Mouse (Mus musculus) NIH3T3 (cell line): ENCODE measurements at regions not wholly inside any gene's neighbourhood (a gene's known extent, or its start where the extent isn't known, plus 50 kb on each side); places are given as distances from the start of the nearest gene placed in this dataset.

ENCODE experiments used
- DNase-seq: peaks from one replicate; pipeline ENCODE4 v3.0.0-alpha.2; 2012; ENCODE audit warnings: low read depth

DNA sequence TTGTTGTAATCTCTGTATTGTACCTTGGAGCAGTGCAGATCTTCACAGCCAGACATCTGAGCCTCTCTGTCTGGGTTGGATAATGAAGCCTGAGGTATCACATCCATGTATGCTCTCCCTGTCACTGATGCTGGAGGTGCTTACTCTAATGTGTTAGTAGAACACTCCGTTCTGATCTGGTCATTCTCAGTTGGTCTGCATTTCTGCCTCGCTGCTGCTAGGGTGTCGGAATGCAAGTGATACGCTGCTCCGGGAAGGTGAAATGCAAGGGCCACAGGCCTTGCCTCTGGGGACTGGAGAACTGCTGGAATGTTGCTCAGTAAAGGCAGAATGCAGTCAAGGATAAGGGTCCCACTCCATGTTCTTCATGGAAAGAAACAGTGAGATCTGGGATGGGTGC, 67.1 kb upstream of the Gm6993 start:
- DNase-seq, result no peak

DNA sequence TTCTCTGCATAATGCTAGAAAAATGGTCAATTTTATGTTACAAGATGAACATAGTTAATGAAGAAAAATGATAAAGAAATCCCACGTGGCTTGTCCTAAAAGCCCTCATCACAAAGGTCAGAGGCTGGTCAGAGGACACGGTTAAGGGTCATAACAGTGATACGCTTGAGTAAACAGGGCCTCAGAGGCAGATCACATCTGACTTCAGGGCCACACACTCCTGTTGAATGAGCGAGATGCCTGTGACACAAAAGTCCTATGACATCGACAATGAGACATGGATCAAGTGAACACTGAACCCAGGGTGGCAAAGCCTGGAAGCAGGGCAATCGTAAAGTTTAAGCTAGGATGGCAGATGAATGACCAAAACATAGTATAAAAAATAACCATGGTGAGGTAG, 61.0 kb upstream of the Gm6993 start:
- no peak for DNase-seq

DNA sequence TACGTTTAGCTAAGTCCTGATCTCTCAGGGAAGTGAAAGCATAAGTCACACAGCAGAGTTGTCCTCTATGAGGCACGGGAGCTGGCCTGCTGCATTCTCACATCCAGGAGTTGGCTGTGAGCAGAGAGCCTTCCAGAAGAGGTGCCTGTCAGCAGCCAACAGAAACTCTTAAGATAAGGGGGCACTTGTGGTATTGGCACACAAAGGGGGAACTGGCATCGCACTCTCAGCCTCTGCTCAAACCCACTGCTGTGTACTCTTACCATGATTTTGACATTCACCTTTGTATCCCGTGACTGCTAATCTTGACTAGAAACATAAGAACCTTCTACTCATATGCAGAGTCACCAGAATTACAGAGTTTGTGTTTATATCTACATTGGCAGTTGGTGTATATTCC, 56.9 kb upstream of the Gm6993 start:
- DNase-seq, result no peak

DNA sequence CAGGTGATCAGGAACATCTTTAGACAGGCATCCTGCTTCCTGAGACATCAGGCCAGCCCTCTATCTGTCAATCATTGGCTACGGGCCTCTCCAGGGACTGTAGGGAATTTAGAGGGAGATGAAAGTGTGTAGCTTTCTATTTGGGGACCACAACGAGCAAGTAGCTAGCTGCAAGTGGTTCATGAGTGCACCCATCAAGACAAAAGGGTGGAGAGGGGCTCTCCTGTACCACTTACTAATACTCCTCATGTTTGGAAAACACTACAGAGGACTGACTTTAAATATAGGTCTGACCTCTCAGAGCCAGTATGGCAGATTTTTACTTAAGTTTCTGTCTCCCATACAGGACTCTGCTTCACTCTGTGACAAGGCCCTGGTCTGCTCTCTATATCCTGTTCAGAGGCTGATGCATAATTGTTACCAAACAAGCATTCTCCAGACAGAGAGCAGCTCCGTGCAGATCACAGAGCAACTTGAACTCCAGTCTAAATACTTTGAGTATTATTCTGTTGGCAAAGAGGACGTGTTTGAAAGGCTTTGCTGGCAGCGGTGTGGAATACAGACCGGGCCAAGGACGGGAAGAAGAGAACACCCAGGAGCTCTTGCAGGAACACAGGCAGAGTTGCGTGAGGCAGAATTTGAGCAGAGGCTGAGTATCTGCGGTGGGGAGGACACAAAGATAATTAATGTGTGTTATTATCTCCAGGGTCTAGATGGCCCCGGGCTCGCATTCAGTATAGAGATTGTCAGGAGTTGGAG, 56.2 kb upstream of the Gm6993 start:
- DNase-seq, result peak; percentile 77

DNA sequence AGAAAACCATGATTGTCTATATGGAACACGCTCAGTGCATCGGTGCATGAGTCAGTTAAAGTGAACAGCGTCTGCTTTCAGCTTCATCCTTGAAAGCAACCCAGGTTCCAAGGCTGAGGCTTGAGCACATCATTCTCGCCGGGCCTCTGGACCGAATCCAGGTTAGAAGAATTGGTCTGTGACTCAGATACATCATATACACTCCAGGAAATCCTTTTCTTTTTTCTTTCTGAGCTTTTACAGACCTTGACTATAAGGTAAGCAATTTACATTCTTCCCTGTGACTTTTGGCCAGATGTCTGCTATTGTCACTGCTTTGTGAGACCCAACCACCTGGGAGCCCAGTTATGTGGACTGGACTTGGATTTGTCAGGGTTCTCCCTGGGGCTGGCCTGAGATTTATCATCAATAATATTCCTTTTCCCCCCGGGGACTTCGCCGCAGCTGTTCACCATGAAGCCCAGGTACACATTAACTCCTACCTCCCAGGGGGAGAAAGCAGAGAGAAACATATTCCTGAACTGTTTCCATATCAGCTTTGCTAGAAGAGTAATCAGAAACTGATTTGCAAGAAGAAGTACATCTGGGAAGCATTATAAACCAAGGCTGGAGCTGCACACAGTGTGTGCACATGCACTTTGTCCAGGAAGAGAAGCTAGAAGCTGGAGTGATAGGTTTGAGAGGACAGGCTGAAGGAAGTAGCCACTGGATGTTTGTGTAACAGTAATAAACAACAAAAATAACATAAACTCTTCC, 55.2 kb upstream of the Gm6993 start:
- peak; percentile 89 for DNase-seq

DNA sequence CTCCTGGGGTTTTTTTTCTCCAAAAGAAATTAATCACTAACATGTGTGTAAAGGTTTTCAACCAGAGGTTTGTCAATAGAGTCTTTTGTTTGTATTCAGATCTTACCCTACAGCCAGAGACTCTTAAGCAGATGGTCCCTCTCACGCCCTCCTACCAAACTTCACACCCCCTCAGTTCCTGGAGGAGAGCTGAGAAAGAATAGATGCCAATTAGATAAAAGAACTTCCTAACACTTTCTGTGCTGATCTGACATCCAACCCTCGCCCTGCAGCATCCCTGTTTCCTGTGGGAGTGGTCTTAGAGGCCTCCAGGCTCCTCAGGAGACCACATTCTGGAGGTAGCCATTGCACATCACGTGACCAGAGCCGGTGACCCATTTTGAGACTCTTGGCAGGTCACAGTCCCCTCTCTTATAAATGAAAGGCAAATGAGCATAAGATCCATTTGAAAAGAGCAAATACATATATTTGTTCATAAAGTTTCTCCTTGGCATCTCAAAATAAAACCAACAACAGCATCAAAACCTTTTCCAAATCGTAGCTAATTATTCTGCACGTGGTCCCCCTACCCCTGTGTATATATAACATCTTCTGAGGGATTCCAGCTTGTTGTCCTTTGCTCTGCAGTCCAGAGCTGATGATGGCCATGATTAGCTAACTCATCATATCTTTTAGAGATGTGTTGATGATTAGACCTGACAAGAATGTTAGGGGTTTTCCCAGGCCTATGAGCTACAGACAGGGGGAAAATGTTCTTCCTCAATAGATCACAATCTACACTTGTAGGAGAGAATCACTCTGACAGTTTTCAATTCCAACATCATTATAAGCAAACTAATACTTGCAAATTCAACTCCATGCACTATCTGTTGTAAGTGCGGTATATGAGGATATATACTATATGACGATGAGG, 54.4 kb upstream of the Gm6993 start:
- DNase-seq, result no peak

DNA sequence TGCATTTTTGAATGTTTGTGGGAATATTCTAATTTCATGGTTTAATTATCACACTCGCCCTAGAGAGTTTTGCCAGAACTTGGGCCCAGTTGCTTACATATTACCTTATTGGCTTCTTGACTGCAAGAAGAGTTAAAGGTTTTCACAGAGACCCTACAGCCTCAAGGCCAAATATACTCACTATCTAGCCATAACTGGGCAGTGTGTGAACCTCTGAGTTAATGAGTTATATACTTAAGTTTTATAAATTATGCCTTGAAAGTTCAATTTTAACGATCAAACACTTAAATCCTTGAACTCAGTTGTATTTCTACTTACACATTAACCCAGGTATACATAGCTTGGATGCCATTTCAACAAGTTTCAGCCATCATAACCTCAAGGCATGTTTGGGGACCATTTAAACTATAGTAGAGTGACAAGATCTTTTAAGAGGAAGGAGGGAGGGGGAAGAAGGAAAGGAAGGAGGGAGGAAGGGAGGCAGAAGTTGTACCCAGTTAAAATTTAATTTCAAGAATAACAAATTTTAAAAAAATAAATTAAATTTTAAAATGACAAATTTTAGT, 52.5 kb upstream of the Gm6993 start:
- DNase-seq, result no peak

DNA sequence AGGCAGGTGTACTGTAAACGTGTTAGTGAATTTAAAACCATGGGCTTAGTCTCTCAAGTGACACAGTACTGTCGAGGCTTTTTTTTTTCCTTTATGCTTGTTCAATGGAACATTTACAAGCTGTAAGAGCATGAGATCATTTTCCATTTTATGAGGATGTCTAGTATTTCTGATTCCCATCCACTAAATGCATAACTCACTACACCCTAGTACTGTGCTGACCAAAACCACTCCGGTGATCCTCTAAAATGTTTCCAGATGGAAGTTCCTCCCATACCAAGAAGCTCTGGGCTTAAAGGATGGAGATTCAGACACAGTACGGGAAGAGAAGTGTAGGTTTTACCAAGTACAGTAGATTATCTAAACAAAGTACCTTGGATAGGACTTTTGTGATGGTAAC, 50.3 kb upstream of the Gm6993 start:
- no peak for DNase-seq
